Mouse (Mus musculus): Measurements from ENCODE around the gene Krt33a. TPM values are rescaled to one million over a fixed set of nuclear protein-coding genes. Genes with fewer than 3 reads are reported as not detected.
A peak's percentile ranks its signal among the peaks of the same experiment; 100 is the strongest.

Gene Krt33a
- polyA plus RNA-seq, 1 experiment from 2014 or later, result not detected

DNA sequence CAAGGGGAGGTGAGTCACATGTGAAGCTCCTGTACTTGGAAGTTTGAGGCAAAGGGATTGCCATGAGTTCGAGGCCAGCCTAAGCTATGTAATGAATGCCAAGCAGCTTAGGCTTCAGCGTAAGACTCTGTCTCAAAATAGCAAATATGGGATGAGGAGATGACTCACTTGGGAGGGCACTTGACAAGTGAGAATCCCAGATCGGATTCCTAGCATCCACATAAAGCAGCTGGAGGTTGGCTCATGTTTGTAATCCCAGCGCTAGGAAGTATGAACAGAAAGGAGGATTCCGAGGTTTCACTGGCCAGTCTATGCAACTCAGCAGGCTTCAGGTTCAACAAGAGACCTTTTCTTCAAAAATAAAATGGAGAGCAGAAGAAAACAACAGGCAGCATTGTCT lies 5.4 kb upstream of the Krt33a start:
- 89% methylated on average over 5 of the region's 5 CpGs for WGBS
- H3K9ac ChIP-seq (ENCODE audit: low read depth, low read length), result no peak overlapping the region
- no peak overlapping the region for H3K4me3 ChIP-seq (ENCODE audit: low read depth, low read length)
- ATAC-seq (ENCODE audit: low FRiP score), result no peak
- H3K4me2 ChIP-seq (replicated peaks; ENCODE audit: low read depth, low read length), result no peak overlapping the region
- no peaks in the 10 kb centered on the region for H3K9me3 ChIP-seq (ENCODE audit: control insufficient read depth, low read length)
- H3K36me3 ChIP-seq (ENCODE audit: control insufficient read depth, insufficient read depth, low read length), result no peaks in the 10 kb centered on the region
- no peaks in the 10 kb centered on the region for H3K27me3 ChIP-seq (ENCODE audit: control insufficient read depth, insufficient read depth, low read length)
- no peaks in the 10 kb centered on the region for H3K4me1 ChIP-seq (replicated peaks; ENCODE audit: control insufficient read depth, insufficient read depth, low read length)
- no peak overlapping the region for H3K27ac ChIP-seq (ENCODE audit: low read depth, low read length)
- no peak for DNase-seq (ENCODE audit: low spot score)

DNA sequence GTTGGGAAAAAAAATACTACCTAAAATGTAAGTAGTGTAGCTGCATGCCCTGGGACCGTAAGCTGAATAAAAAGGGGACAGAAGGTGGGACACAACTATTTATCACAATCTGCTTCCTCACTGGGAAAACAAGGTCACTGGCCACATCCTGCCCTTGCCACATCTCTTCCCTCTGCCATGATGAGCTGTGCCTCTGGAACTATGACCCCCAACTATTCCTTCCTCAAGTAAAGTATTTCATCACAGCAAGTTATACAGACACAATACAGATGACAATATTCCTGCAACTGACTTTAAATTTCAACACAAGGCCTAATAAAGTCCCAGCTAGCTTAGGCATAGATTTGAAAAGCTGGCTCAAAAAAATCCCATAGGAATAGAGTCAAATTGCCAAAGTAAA lies 3.5 kb upstream of the Krt33a start:
- no peak for DNase-seq (ENCODE audit: low spot score)
- ATAC-seq (ENCODE audit: low FRiP score), result no peak
- H3K36me3 ChIP-seq (ENCODE audit: control insufficient read depth, insufficient read depth, low read length), result no peaks in the 10 kb centered on the region

DNA sequence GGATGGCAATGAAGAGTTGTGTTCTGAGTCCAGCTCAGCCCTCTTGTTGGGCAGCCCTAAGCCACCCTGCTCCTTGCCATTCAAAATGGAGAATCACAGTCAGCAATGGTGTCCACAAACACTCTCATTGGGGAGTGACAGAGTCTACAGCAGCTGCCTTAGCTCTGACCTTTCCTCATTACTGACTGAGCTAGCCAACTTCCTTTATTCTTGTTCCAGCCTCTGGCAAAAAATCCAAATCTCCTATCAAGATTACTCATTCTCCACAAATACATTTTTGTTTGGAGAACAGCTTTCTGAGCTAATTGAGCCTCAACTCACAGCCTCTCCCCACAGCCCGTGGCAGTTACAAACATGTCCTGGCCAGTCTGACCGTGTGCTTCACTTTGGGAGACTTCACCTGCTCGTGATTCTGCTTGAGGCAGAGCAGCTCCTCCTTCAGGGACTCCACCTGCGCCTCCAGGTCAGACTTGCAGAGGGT lies 2.3 kb downstream of the Krt33a start:
- Histone ChIP-seq H3K27me3 (ENCODE audit: control insufficient read depth, insufficient read depth, low read length) (no peaks in the 10 kb centered on the region), H3K36me3 (ENCODE audit: control insufficient read depth, insufficient read depth, low read length) (no peaks in the 10 kb centered on the region), H3K4me1 (replicated peaks; ENCODE audit: control insufficient read depth, insufficient read depth, low read length) (no peaks in the 10 kb centered on the region), H3K9ac (ENCODE audit: low read depth, low read length) (no peak overlapping the region), H3K4me3 (ENCODE audit: low read depth, low read length) (no peak overlapping the region), H3K4me2 (replicated peaks; ENCODE audit: low read depth, low read length) (no peak overlapping the region), H3K27ac (ENCODE audit: low read depth, low read length) (no peak overlapping the region), H3K9me3 (ENCODE audit: control insufficient read depth, low read length) (no peaks in the 10 kb centered on the region)
- ATAC-seq (ENCODE audit: low FRiP score) (no peak), DNase-seq (ENCODE audit: low spot score) (no peak)
- WGBS, result 85% methylated on average over 4 of the region's 4 CpGs

More for the DNA sequence above, 3.5 kb upstream of the Krt33a start:
- H3K4me1 ChIP-seq (replicated peaks; ENCODE audit: control insufficient read depth, insufficient read depth, low read length), result no peaks in the 10 kb centered on the region
- no peaks in the 10 kb centered on the region for H3K9me3 ChIP-seq (ENCODE audit: control insufficient read depth, low read length)
- H3K27me3 ChIP-seq (ENCODE audit: control insufficient read depth, insufficient read depth, low read length), result no peaks in the 10 kb centered on the region
- no peak overlapping the region for H3K9ac ChIP-seq (ENCODE audit: low read depth, low read length)
- 96% methylated on average over 1 of the region's 1 CpGs for WGBS
- no peak overlapping the region for H3K4me3 ChIP-seq (ENCODE audit: low read depth, low read length)
- no peak overlapping the region for H3K27ac ChIP-seq (ENCODE audit: low read depth, low read length)
- H3K4me2 ChIP-seq (replicated peaks; ENCODE audit: low read depth, low read length), result no peak overlapping the region

DNA sequence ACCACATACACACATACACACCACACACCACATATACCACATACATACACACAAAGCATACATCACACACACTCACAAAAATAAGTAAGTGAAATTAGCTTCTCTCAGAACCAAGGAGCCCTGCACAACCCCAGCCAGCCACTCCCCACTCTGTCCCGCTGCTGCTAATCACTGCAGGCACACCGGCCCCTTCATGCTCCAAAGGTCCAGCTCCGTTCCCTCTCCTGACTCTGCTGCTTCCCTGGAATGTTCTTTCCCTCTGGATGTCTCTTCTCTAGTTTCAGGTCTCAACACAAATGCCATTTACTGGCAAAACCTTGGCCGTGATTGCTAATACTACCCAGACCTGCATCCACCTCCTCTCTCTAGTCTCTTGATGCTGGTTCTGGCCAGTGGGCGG lies 5.3 kb downstream of the Krt33a start:
- H3K4me3 ChIP-seq (ENCODE audit: low read depth, low read length), result no peak overlapping the region
- WGBS, result 90% methylated on average over 5 of the region's 5 CpGs
- H3K9ac ChIP-seq (ENCODE audit: low read depth, low read length), result no peak overlapping the region
- H3K27me3 ChIP-seq (ENCODE audit: control insufficient read depth, insufficient read depth, low read length), result no peaks in the 10 kb centered on the region
- no peaks in the 10 kb centered on the region for H3K36me3 ChIP-seq (ENCODE audit: control insufficient read depth, insufficient read depth, low read length)
- no peak overlapping the region for H3K27ac ChIP-seq (ENCODE audit: low read depth, low read length)
- H3K4me2 ChIP-seq (replicated peaks; ENCODE audit: low read depth, low read length), result no peak overlapping the region
- no peaks in the 10 kb centered on the region for H3K9me3 ChIP-seq (ENCODE audit: control insufficient read depth, low read length)
- H3K4me1 ChIP-seq (replicated peaks; ENCODE audit: control insufficient read depth, insufficient read depth, low read length), result no peaks in the 10 kb centered on the region
- DNase-seq (ENCODE audit: low spot score), result no peak
- no peak for ATAC-seq (ENCODE audit: low FRiP score)

DNA sequence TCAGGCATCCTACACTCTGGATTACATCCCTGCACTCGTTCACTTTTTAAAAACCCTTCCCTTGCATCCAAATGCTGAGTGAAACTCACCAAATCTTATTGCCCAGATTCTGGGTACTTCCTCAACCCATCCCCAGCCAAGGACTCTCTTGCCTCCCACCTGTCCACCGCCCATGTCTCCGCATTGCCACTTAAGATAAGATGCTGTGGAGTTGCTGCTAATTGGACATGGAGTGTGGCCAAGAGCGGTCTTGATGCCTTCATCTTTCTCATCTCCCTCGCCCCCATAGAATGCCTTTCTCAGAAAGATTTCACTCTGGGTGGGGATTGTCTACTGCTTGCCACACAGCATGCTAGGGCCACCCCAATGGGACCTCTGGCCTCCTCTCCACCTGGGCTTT lies 7.7 kb downstream of the Krt33a start:
- ATAC-seq (ENCODE audit: low FRiP score), result no peak
- no peaks in the 10 kb centered on the region for H3K9me3 ChIP-seq (ENCODE audit: control insufficient read depth, low read length)
- no peak overlapping the region for H3K27ac ChIP-seq (ENCODE audit: low read depth, low read length)

DNA sequence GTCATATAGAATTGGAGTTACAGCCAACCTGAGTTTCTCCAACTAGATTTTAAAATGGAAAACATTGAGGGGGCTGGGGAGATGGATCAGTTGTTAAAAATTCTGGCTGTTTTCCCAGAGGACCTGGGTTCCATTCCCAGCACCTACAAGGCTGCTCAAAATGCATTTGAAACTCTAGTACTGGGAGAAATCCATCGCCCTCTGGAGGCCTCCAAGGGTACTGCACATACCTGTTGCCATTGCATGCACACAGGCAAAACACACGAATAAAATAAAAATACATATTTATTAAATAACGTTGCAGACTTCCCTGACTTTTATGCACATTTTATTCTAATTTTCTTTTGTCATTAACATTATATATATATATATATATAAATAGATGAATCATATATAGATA lies 9.4 kb downstream of the Krt33a start:
- WGBS, result 54% methylated on average over 3 of the region's 3 CpGs

More for the DNA sequence above, 7.7 kb downstream of the Krt33a start:
- Histone ChIP-seq H3K9ac (ENCODE audit: low read depth, low read length) (no peak overlapping the region), H3K4me3 (ENCODE audit: low read depth, low read length) (no peak overlapping the region), H3K4me1 (replicated peaks; ENCODE audit: control insufficient read depth, insufficient read depth, low read length) (no peaks in the 10 kb centered on the region), H3K27me3 (ENCODE audit: control insufficient read depth, insufficient read depth, low read length) (no peaks in the 10 kb centered on the region), H3K4me2 (replicated peaks; ENCODE audit: low read depth, low read length) (no peak overlapping the region), H3K36me3 (ENCODE audit: control insufficient read depth, insufficient read depth, low read length) (no peaks in the 10 kb centered on the region)
- no peak for DNase-seq (ENCODE audit: low spot score)
- WGBS, result 88% methylated on average over 5 of the region's 5 CpGs

DNA sequence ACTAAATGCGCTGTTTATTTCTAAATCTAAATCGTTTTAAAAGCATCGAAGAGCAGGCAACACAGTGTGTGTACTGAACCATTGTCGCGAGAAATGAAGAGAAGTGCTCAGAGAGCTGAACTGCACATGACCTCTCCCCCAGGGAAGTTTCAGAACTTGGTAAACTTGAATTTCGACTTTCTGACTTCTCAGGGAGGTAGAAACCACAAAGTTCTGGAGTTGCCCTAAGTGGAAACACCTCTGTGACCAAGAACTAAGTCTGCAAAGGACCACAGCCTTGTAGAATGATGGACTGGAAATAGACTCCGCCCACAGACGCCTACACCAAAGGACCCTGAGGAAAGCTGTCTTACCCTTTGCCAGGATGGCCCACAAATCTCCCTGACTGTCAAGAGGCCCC lies 10.1 kb downstream of the Krt33a start:
- no peak overlapping the region for H3K4me3 ChIP-seq (ENCODE audit: low read depth, low read length)
- no peak overlapping the region for H3K4me2 ChIP-seq (replicated peaks; ENCODE audit: low read depth, low read length)
- H3K27ac ChIP-seq (ENCODE audit: low read depth, low read length), result no peak overlapping the region
- H3K9ac ChIP-seq (ENCODE audit: low read depth, low read length), result no peak overlapping the region
- DNase-seq (ENCODE audit: low spot score) (no peak), ATAC-seq (ENCODE audit: low FRiP score) (no peak)
- H3K27me3 ChIP-seq (ENCODE audit: control insufficient read depth, insufficient read depth, low read length), result no peaks in the 10 kb centered on the region
- H3K4me1 ChIP-seq (replicated peaks; ENCODE audit: control insufficient read depth, insufficient read depth, low read length), result no peaks in the 10 kb centered on the region
- 90% methylated on average over 8 of the region's 8 CpGs for WGBS
- H3K36me3 ChIP-seq (ENCODE audit: control insufficient read depth, insufficient read depth, low read length), result no peaks in the 10 kb centered on the region
- no peaks in the 10 kb centered on the region for H3K9me3 ChIP-seq (ENCODE audit: control insufficient read depth, low read length)

More for the DNA sequence above, 9.4 kb downstream of the Krt33a start:
- H3K4me3 ChIP-seq (ENCODE audit: low read depth, low read length), result no peak overlapping the region
- DNase-seq (ENCODE audit: low spot score) (peak; percentile 18), ATAC-seq (ENCODE audit: low FRiP score) (no peak)
- no peaks in the 10 kb centered on the region for H3K27me3 ChIP-seq (ENCODE audit: control insufficient read depth, insufficient read depth, low read length)
- H3K4me2 ChIP-seq (replicated peaks; ENCODE audit: low read depth, low read length), result no peak overlapping the region
- no peaks in the 10 kb centered on the region for H3K4me1 ChIP-seq (replicated peaks; ENCODE audit: control insufficient read depth, insufficient read depth, low read length)
- no peak overlapping the region for H3K27ac ChIP-seq (ENCODE audit: low read depth, low read length)
- no peaks in the 10 kb centered on the region for H3K9me3 ChIP-seq (ENCODE audit: control insufficient read depth, low read length)
- H3K9ac ChIP-seq (ENCODE audit: low read depth, low read length), result no peak overlapping the region
- H3K36me3 ChIP-seq (ENCODE audit: control insufficient read depth, insufficient read depth, low read length), result no peaks in the 10 kb centered on the region

DNA sequence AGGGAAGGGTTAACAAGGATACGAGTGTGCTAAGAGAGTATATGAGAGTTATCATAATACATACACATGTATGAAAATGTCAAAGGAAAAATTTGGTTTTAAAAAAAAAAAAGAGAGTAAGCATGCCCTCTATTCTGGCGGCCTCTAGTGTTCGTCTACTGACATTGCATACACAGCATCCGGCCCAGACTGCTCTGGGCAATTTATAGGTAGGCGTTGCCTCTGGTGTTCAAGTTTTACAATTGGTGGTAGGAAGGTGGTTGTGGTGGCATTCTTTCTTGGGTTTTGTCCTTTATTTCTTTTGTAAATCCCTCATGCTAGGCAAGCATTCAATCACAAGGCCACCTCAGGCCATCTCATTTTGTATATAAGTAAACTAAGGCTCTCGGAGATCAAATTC lies 11.2 kb downstream of the Krt33a start:
- H3K4me1 ChIP-seq (replicated peaks; ENCODE audit: control insufficient read depth, insufficient read depth, low read length), result no peaks in the 10 kb centered on the region
- no peak overlapping the region for H3K9ac ChIP-seq (ENCODE audit: low read depth, low read length)
- H3K27ac ChIP-seq (ENCODE audit: low read depth, low read length), result no peak overlapping the region
- no peaks in the 10 kb centered on the region for H3K36me3 ChIP-seq (ENCODE audit: control insufficient read depth, insufficient read depth, low read length)
- H3K27me3 ChIP-seq (ENCODE audit: control insufficient read depth, insufficient read depth, low read length), result no peaks in the 10 kb centered on the region
- H3K9me3 ChIP-seq (ENCODE audit: control insufficient read depth, low read length), result no peaks in the 10 kb centered on the region
- no peak overlapping the region for H3K4me3 ChIP-seq (ENCODE audit: low read depth, low read length)
- WGBS, result 30% methylated on average over 6 of the region's 6 CpGs
- H3K4me2 ChIP-seq (replicated peaks; ENCODE audit: low read depth, low read length), result no peak overlapping the region
- DNase-seq (ENCODE audit: low spot score) (peak; percentile 66), ATAC-seq (ENCODE audit: low FRiP score) (no peak)

DNA sequence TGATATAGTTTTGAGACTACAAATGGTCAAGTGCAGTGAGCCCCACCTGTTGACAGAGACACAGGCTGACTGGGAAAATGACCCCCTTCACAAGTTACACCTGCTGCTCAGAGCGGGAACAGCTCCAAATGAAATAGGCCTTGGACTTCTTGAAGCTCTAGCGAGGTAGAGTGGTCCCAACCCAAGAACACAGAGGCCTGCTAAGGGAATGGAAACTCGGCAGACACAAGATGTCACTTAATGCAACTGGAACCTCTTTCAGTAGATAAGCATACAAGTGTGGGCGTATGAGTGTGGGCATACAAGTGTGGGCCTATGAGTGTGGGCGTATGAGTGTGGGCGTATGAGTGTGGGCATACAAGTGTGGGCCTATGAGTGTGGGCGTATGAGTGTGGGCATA lies 16.9 kb downstream of the Krt33a start:
- H3K4me2 ChIP-seq (replicated peaks; ENCODE audit: low read depth, low read length), result no peak overlapping the region
- H3K9ac ChIP-seq (ENCODE audit: low read depth, low read length), result no peak overlapping the region
- no peaks in the 10 kb centered on the region for H3K36me3 ChIP-seq (ENCODE audit: control insufficient read depth, insufficient read depth, low read length)
- H3K27ac ChIP-seq (ENCODE audit: low read depth, low read length), result no peak overlapping the region
- DNase-seq (ENCODE audit: low spot score) (no peak), ATAC-seq (ENCODE audit: low FRiP score) (no peak)
- whole genome bisulfite sequencing, result 90% methylated on average over 7 of the region's 7 CpGs
- no peak overlapping the region for H3K4me3 ChIP-seq (ENCODE audit: low read depth, low read length)
- H3K9me3 ChIP-seq (ENCODE audit: control insufficient read depth, low read length), result no peaks in the 10 kb centered on the region
- H3K27me3 ChIP-seq (ENCODE audit: control insufficient read depth, insufficient read depth, low read length), result no peaks in the 10 kb centered on the region
- no peaks in the 10 kb centered on the region for H3K4me1 ChIP-seq (replicated peaks; ENCODE audit: control insufficient read depth, insufficient read depth, low read length)
